Mouse (Mus musculus) lung, adult 2 months (tissue): ENCODE data around the gene Ap3s2.

Experiments used
- CTCF ChIP-seq: fragments of 200-500 bp; IDR thresholded peaks from 2 replicates; pipeline ENCODE4 v1.5.1; 2011; ENCODE audit warnings: mild to moderate bottlenecking, low read length, control low read depth; ENCODE audit not compliant: insufficient read depth
- POLR2A ChIP-seq: fragments of 200-500 bp; IDR thresholded peaks from 2 replicates; pipeline ENCODE4 v1.6.1; 2011; ENCODE audit warnings: low read depth, mild to moderate bottlenecking, control low read depth, low read length, borderline replicate concordance; ENCODE audit errors: extremely low read depth

DNA sequence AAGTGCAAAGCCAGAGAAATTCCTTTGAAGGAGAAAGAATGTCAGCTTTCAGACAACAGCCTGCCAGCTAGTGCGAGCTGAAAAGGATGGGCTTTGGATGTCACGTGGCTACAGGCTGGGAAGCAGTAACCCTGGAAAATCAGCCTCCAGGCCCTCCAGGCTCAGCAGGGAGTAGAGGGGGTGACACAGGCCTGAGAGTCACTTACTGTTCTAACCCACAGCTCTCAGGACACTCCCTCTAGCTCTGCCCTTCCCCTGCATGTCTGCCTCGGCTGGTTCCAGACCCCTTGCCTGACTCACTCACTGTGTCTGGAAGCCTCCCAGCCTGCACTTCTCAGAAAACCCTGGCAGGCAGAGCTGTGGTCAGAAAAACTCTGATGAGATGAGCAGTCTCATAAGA is 39.5 kb downstream of the Ap3s2 start:
- no peak for TF ChIP-seq CTCF
- TF ChIP-seq POLR2A = no peak
